Mouse (Mus musculus) MEL (cell line): ENCODE results near the gene Gm49486. TPM values are rescaled to one million over a fixed set of nuclear protein-coding genes. Genes with fewer than 3 reads are reported as not detected.

ENCODE experiments used
- DNase-seq: peaks from one replicate; pipeline ENCODE4 v3.0.0; 2011; ENCODE audit warnings: low read depth, low spot score
- H3K27ac ChIP-seq: 2 replicates; pipeline ENCODE4 v1.5.1; 2012; ENCODE audit warnings: low read depth, mild to moderate bottlenecking, control low read depth, low read length, moderate library complexity; ENCODE audit not compliant: control insufficient read depth
- H3K27me3 ChIP-seq, 2 experiments: fragments of 150-350 bp in 1 of 2; sonication (generic) in 1 of 2; 2 replicates each; pipeline ENCODE4 v1.6.1; 2012; ENCODE audit warnings: low read length in 2 of 2, mild to moderate bottlenecking in 2 of 2, improper control_type of control experiment in 1 of 2, moderate library complexity in 1 of 2; ENCODE audit not compliant: insufficient read depth in 2 of 2, control insufficient read depth in 1 of 2
- H3K36me3 ChIP-seq, 2 experiments: 2 replicates each; pipeline ENCODE4 v1.6.1; 2012 to 2014; ENCODE audit warnings: low read length in 2 of 2, improper control_type of control experiment in 1 of 2, inconsistent platforms in 1 of 2, mild to moderate bottlenecking in 1 of 2; ENCODE audit not compliant: insufficient read depth in 2 of 2, control insufficient read depth in 1 of 2
- H3K4me1 ChIP-seq, 2 experiments: fragments of 150-350 bp in 1 of 2; sonication (generic) in 1 of 2; 2 replicates each; pipeline ENCODE4 v1.6.1; 2012; ENCODE audit warnings: low read length in 2 of 2, improper control_type of control experiment in 1 of 2, mild to moderate bottlenecking in 1 of 2; ENCODE audit not compliant: insufficient read depth in 2 of 2, control insufficient read depth in 1 of 2
- H3K4me3 ChIP-seq, 2 experiments: fragments of 150-350 bp in 1 of 2; sonication (generic) in 1 of 2; 2 replicates each; pipeline ENCODE4 v1.5.1; 2012; ENCODE audit warnings: low read depth in 2 of 2, low read length in 2 of 2, mild to moderate bottlenecking in 2 of 2, moderate library complexity in 2 of 2, control low read depth in 1 of 2, improper control_type of control experiment in 1 of 2; ENCODE audit not compliant: control insufficient read depth in 1 of 2, insufficient read depth in 1 of 2
- H3K79me2 ChIP-seq: 2 replicates; pipeline ENCODE4 v1.6.1; 2012; ENCODE audit warnings: mild to moderate bottlenecking, low read length, moderate library complexity; ENCODE audit not compliant: control insufficient read depth, poor library complexity, insufficient read depth
- H3K9ac ChIP-seq: 2 replicates; pipeline ENCODE4 v1.6.1; 2012; ENCODE audit warnings: low read depth, mild to moderate bottlenecking, control low read depth, low read length, moderate library complexity; ENCODE audit not compliant: control insufficient read depth, poor library complexity, severe bottlenecking
- H3K9me3 ChIP-seq: fragments of 150-350 bp; sonication (generic); replicated peaks from 2 replicates; pipeline ENCODE4 v1.6.1; 2012; ENCODE audit warnings: mild to moderate bottlenecking, low read length, improper control_type of control experiment, moderate library complexity; ENCODE audit not compliant: insufficient read depth
- CTCF ChIP-seq, 3 experiments: IDR thresholded peaks in 2 of 3; conservative IDR thresholded peaks in 1 of 3; 2 replicates each; pipeline ENCODE4 v1.5.1; 2011 to 2012; ENCODE audit warnings: low read length in 3 of 3, low read depth in 2 of 3, mild to moderate bottlenecking in 2 of 3, improper control_type of control experiment in 1 of 3, inconsistent platforms in 1 of 3, mixed read lengths in 1 of 3, moderate library complexity in 1 of 3; ENCODE audit not compliant: control insufficient read depth in 1 of 3, insufficient read depth in 1 of 3, poor library complexity in 1 of 3, severe bottlenecking in 1 of 3
- E2F4 ChIP-seq: IDR thresholded peaks from 2 replicates; pipeline ENCODE4 v1.6.1; 2011; ENCODE audit warnings: low read depth, low read length, improper control_type of control experiment, borderline replicate concordance
- ELF1 ChIP-seq: IDR thresholded peaks from 2 replicates; pipeline ENCODE4 v1.6.1; 2014; ENCODE audit warnings: low read depth, mild to moderate bottlenecking, inconsistent platforms, low read length, improper control_type of control experiment, moderate library complexity
- EP300 ChIP-seq, 2 experiments: IDR thresholded peaks; 2 replicates each; pipeline ENCODE4 v1.6.1; 2011; ENCODE audit warnings: improper control_type of control experiment in 2 of 2, low read length in 2 of 2, low read depth in 1 of 2, mild to moderate bottlenecking in 1 of 2
- JUND ChIP-seq: IDR thresholded peaks from 2 replicates; pipeline ENCODE4 v1.6.1; 2011; ENCODE audit warnings: low read depth, mild to moderate bottlenecking, improper control_type of control experiment, low read length
- KAT2A ChIP-seq: conservative IDR thresholded peaks from 2 replicates; pipeline ENCODE4 v1.6.1; 2012; ENCODE audit warnings: low read depth, low read length, improper control_type of control experiment, inconsistent platforms
- MAZ ChIP-seq: IDR thresholded peaks from 2 replicates; pipeline ENCODE4 v1.6.1; 2012; ENCODE audit warnings: low read depth, mild to moderate bottlenecking, inconsistent platforms, low read length, improper control_type of control experiment
- MEF2A ChIP-seq: IDR thresholded peaks from 2 replicates; pipeline ENCODE4 v1.6.1; 2014; ENCODE audit warnings: low read depth, mild to moderate bottlenecking, inconsistent platforms, low read length, improper control_type of control experiment; ENCODE audit not compliant: poor library complexity, insufficient replicate concordance, severe bottlenecking; ENCODE audit errors: extremely low read depth
- MYC ChIP-seq: IDR thresholded peaks from 2 replicates; pipeline ENCODE4 v1.6.1; 2011; ENCODE audit warnings: low read depth, mild to moderate bottlenecking, low read length, improper control_type of control experiment, moderate library complexity
- NELFE ChIP-seq: IDR thresholded peaks from 2 replicates; pipeline ENCODE4 v1.6.1; 2011; ENCODE audit warnings: low read depth, low read length, improper control_type of control experiment
- POLR2A ChIP-seq, 2 experiments: IDR thresholded peaks; 2 replicates each; pipeline ENCODE4 v1.6.1; 2011 to 2012; ENCODE audit warnings: low read length in 2 of 2, mild to moderate bottlenecking in 2 of 2, control low read depth in 1 of 2, improper control_type of control experiment in 1 of 2, low read depth in 1 of 2, moderate library complexity in 1 of 2; ENCODE audit not compliant: control insufficient read depth in 1 of 2, insufficient read depth in 1 of 2, poor library complexity in 1 of 2
- POLR2AphosphoS2 ChIP-seq: IDR thresholded peaks from 2 replicates; pipeline ENCODE4 v1.6.1; 2011; ENCODE audit warnings: low read length, improper control_type of control experiment
- POLR2AphosphoS5 ChIP-seq: IDR thresholded peaks from 2 replicates; pipeline ENCODE4 v1.6.1; 2012; ENCODE audit warnings: low read depth, borderline replicate concordance, mild to moderate bottlenecking, inconsistent platforms, low read length, moderate library complexity, mixed read lengths
- RCOR1 ChIP-seq: IDR thresholded peaks from 2 replicates; pipeline ENCODE4 v1.6.1; 2012; ENCODE audit warnings: low read depth, mild to moderate bottlenecking, inconsistent platforms, low read length, improper control_type of control experiment
- SIN3A ChIP-seq: IDR thresholded peaks from 2 replicates; pipeline ENCODE4 v1.6.1; 2012; ENCODE audit warnings: low read length, improper control_type of control experiment, inconsistent platforms
- SMC3 ChIP-seq: IDR thresholded peaks from 2 replicates; pipeline ENCODE4 v1.6.1; 2011; ENCODE audit warnings: low read depth, low read length, improper control_type of control experiment
- TBP ChIP-seq: IDR thresholded peaks from 2 replicates; pipeline ENCODE4 v1.8.0; 2011; ENCODE audit warnings: low read depth, low read length, improper control_type of control experiment
- USF1 ChIP-seq: IDR thresholded peaks from 2 replicates; pipeline ENCODE4 v1.6.1; 2014; ENCODE audit warnings: low read depth, mild to moderate bottlenecking, inconsistent platforms, low read length, improper control_type of control experiment, moderate library complexity
- ZC3H11A ChIP-seq: IDR thresholded peaks from 2 replicates; pipeline ENCODE4 v1.6.1; 2012; ENCODE audit warnings: low read depth, mild to moderate bottlenecking, inconsistent platforms, low read length, improper control_type of control experiment
- ZKSCAN1 ChIP-seq: IDR thresholded peaks from 2 replicates; pipeline ENCODE4 v1.6.1; 2012; ENCODE audit warnings: low read depth, mild to moderate bottlenecking, inconsistent platforms, low read length, improper control_type of control experiment, moderate library complexity
- ZMIZ1 ChIP-seq: IDR thresholded peaks from 2 replicates; pipeline ENCODE4 v1.6.1; 2012; ENCODE audit warnings: low read depth, mild to moderate bottlenecking, inconsistent platforms, low read length, improper control_type of control experiment, moderate library complexity
- ZNF384 ChIP-seq: IDR thresholded peaks from 2 replicates; pipeline ENCODE4 v1.6.1; 2012; ENCODE audit warnings: low read depth, mild to moderate bottlenecking, inconsistent platforms, low read length, improper control_type of control experiment
- polyA plus RNA-seq, 2 experiments: library from polyadenylated mRNA; stranded (reverse) in 1 of 2; unstranded in 1 of 2; fragments of >175 nt in 1 of 2; fragments of >200 nt in 1 of 2; gene quantifications; 2 replicates each; pipeline versions ENCODE4 v1.2.1 to v1.2.4; 2012; ENCODE audit warnings: low replicate concordance in 2 of 2, low read depth in 1 of 2; ENCODE audit not compliant: insufficient read length in 2 of 2, insufficient read depth in 1 of 2, missing spikeins in 1 of 2
- total RNA-seq: library from RNA; depleted of rRNA; stranded (reverse); fragments of 300-350 nt; gene quantifications from 2 replicates; pipeline ENCODE4 v1.2.3, GENCODE M21; 2012

Gm49486 gene
- total and polyA plus RNA-seq, 3 experiments: 0.12 to 0.46 TPM; not detected in 1

- H3K36me3 ChIP-seq: peaks cover 0 to 15% of the 10 kb centered on the region in 2 experiments; a peak in 2 of 4 replicates
- no peak within 1 kb of the TSS for H3K9ac ChIP-seq
- H3K27ac ChIP-seq: no peak within 1 kb of the TSS
- TF ChIP-seq POLR2AphosphoS2 (no peak), USF1 (no peak), MAZ (no peak), ZKSCAN1 (no peak)
- TF ChIP-seq, all 39 proteins: peak for 0
- DNase-seq: no peak
- Histone ChIP-seq H3K4me1 (peaks cover 7 to 14% of the 10 kb centered on the region in 2 experiments; a peak in 3 of 4 replicates), H3K79me2 (no peaks in the 10 kb centered on the region), H3K9me3 (no peaks in the 10 kb centered on the region), H3K27me3 (no peaks in the 10 kb centered on the region), H3K4me3 (no peak within 1 kb of the TSS)
Measured at GRCm38 (mm10) chr15:79285399-79285798, 56.2 kb downstream of the Gm49486 start, which contains the start of gene Baiap2l2. Gene Baiap2l2, minus strand, starts transcription at chr15:79285537.

GRCm38 (mm10) chr15:79286141-79286540 is 57.0 kb downstream of the Gm49486 start:
- H3K9ac ChIP-seq: no peak overlapping the region
- peaks cover 0 to 9% of the 10 kb centered on the region in 2 experiments; a peak in 2 of 4 replicates for H3K36me3 ChIP-seq
- no peaks in the 10 kb centered on the region for H3K9me3 ChIP-seq
- H3K27ac ChIP-seq: no peak overlapping the region
- peaks cover 3 to 7% of the 10 kb centered on the region in 2 experiments; a peak in 3 of 4 replicates for H3K4me1 ChIP-seq
- no peaks in the 10 kb centered on the region for H3K27me3 ChIP-seq
- H3K4me3 ChIP-seq: no peak overlapping the region
- H3K79me2 ChIP-seq: no peaks in the 10 kb centered on the region
- DNase-seq: no peak
- TF ChIP-seq POLR2A (IDR thresholded peaks at IDR 0.05; ENCODE audit: control insufficient read depth in 1 of 2, insufficient read depth in 1 of 2, low read depth in 1 of 2, low read length in 2 of 2, poor library complexity in 1 of 2) (no peak), KAT2A (no peak), ELF1 (no peak), E2F4 (no peak)

GRCm38 (mm10) chr15:79287091-79287490 is 57.9 kb downstream of the Gm49486 start:
- no peaks in the 10 kb centered on the region for H3K79me2 ChIP-seq
- H3K4me1 ChIP-seq: no peaks in the 10 kb centered on the region; a peak in 1 of 4 replicates
- DNase-seq: no peak
- H3K4me3 ChIP-seq: no peak overlapping the region
- peaks cover 0 to 2% of the 10 kb centered on the region in 2 experiments; a peak in 1 of 4 replicates for H3K36me3 ChIP-seq
- no peaks in the 10 kb centered on the region for H3K9me3 ChIP-seq
- no peak for TF ChIP-seq ZC3H11A
- no peak for TF ChIP-seq RCOR1
- TF ChIP-seq POLR2AphosphoS5: no peak
- TF ChIP-seq SIN3A: no peak
- TF ChIP-seq NELFE: no peak
- no peak for TF ChIP-seq KAT2A
- no peak for TF ChIP-seq ZMIZ1
- TF ChIP-seq USF1: no peak
- TF ChIP-seq MEF2A: no peak
- TF ChIP-seq MYC: no peak
- no peak for TF ChIP-seq CTCF (IDR thresholded peaks at IDR 0.05 in 2 of 3, conservative IDR thresholded peaks at IDR 0.05 in 1 of 3; ENCODE audit: control insufficient read depth in 1 of 3, insufficient read depth in 1 of 3, low read depth in 2 of 3, low read length in 3 of 3, poor library complexity in 1 of 3, severe bottlenecking in 1 of 3)
- TF ChIP-seq EP300 (IDR thresholded peaks at IDR 0.05; ENCODE audit: low read depth in 1 of 2, low read length in 2 of 2): no peak
- no peak for TF ChIP-seq E2F4
- no peak for TF ChIP-seq POLR2AphosphoS2
- no peak for TF ChIP-seq ZNF384
- no peak for TF ChIP-seq JUND
- TF ChIP-seq TBP: no peak
- TF ChIP-seq SMC3: no peak
- H3K9ac ChIP-seq: no peak overlapping the region
- no peaks in the 10 kb centered on the region for H3K27me3 ChIP-seq
- H3K27ac ChIP-seq: no peak overlapping the region
